Mouse (Mus musculus): ENCODE data around the gene Cygb. TPM values are rescaled to one million over a fixed set of nuclear protein-coding genes. Genes with fewer than 3 reads are reported as not detected.
"Not testable (repeated sequence)": the region's sequence is repeated elsewhere in the genome, so short reads cannot be mapped to it uniquely, and the experiment has no call there.

The Cygb gene
- polyA plus RNA-seq, 1 experiment from 2014 or later = 20.8 TPM

GRCm38 (mm10) chr11:116613234-116613633, 40.9 kb downstream of the Cygb start:
- ATAC-seq (ENCODE audit: insufficient number of reproducible peaks, insufficient read depth, low FRiP score, low read depth) = no peak
- no peak overlapping the region for H3K9ac ChIP-seq (replicated peaks; ENCODE audit: low read depth, low read length)
- no peak overlapping the region for H3K27ac ChIP-seq (ENCODE audit: low read length)
- no peak overlapping the region for H3K4me3 ChIP-seq (ENCODE audit: low read depth, low read length)
- WGBS = 94% methylated on average over 6 of the region's 6 CpGs
- H3K4me1 ChIP-seq (ENCODE audit: control insufficient read depth, insufficient read depth, low read length) = peaks cover 6% of the 10 kb centered on the region; the same call in 1 of the 2 replicates
- no peaks in the 10 kb centered on the region for H3K36me3 ChIP-seq (ENCODE audit: control insufficient read depth, insufficient read depth, low read length)
- no peaks in the 10 kb centered on the region for H3K27me3 ChIP-seq (ENCODE audit: control insufficient read depth, insufficient read depth, low read length)
- H3K9me3 ChIP-seq (ENCODE audit: control insufficient read depth, low read depth, low read length) = no peaks in the 10 kb centered on the region
- H3K4me2 ChIP-seq (replicated peaks; ENCODE audit: low read depth, low read length) = no peak overlapping the region

- no peak overlapping the region for H3K27ac ChIP-seq (ENCODE audit: low read length)
- no peaks in the 10 kb centered on the region for H3K9me3 ChIP-seq (ENCODE audit: control insufficient read depth, low read depth, low read length)
- H3K27me3 ChIP-seq (ENCODE audit: control insufficient read depth, insufficient read depth, low read length) = no peaks in the 10 kb centered on the region
- no peak overlapping the region for H3K4me2 ChIP-seq (replicated peaks; ENCODE audit: low read depth, low read length)
- H3K4me1 ChIP-seq (ENCODE audit: control insufficient read depth, insufficient read depth, low read length) = peaks cover 6% of the 10 kb centered on the region; the same call in 1 of the 2 replicates
- no peak overlapping the region for H3K9ac ChIP-seq (replicated peaks; ENCODE audit: low read depth, low read length)
- 88% methylated on average over 1 of the region's 1 CpGs for WGBS
- H3K4me3 ChIP-seq (ENCODE audit: low read depth, low read length) = no peak overlapping the region
- H3K36me3 ChIP-seq (ENCODE audit: control insufficient read depth, insufficient read depth, low read length) = no peaks in the 10 kb centered on the region
- no peak for ATAC-seq (ENCODE audit: insufficient number of reproducible peaks, insufficient read depth, low FRiP score, low read depth)
Measured at GRCm38 (mm10) chr11:116612554-116612953, 41.6 kb downstream of the Cygb start.

GRCm38 (mm10) chr11:116611883-116612282, 42.2 kb downstream of the Cygb start:
- no peak overlapping the region for H3K4me2 ChIP-seq (replicated peaks; ENCODE audit: low read depth, low read length)
- H3K36me3 ChIP-seq (ENCODE audit: control insufficient read depth, insufficient read depth, low read length) = no peaks in the 10 kb centered on the region
- no peak for ATAC-seq (ENCODE audit: insufficient number of reproducible peaks, insufficient read depth, low FRiP score, low read depth)
- H3K9me3 ChIP-seq (ENCODE audit: control insufficient read depth, low read depth, low read length) = no peaks in the 10 kb centered on the region
- H3K27me3 ChIP-seq (ENCODE audit: control insufficient read depth, insufficient read depth, low read length) = no peaks in the 10 kb centered on the region
- WGBS = 88% methylated on average over 9 of the region's 9 CpGs
- no peak overlapping the region for H3K4me3 ChIP-seq (ENCODE audit: low read depth, low read length)
- H3K9ac ChIP-seq (replicated peaks; ENCODE audit: low read depth, low read length) = no peak overlapping the region
- H3K27ac ChIP-seq (ENCODE audit: low read length) = no peak overlapping the region
- H3K4me1 ChIP-seq (ENCODE audit: control insufficient read depth, insufficient read depth, low read length) = peaks cover 6% of the 10 kb centered on the region; the same call in 1 of the 2 replicates

- H3K36me3 ChIP-seq (ENCODE audit: control insufficient read depth, insufficient read depth, low read length); H3K9ac ChIP-seq (replicated peaks; ENCODE audit: low read depth, low read length); H3K4me3 ChIP-seq (ENCODE audit: low read depth, low read length); ATAC-seq (ENCODE audit: insufficient number of reproducible peaks, insufficient read depth, low FRiP score, low read depth); H3K9me3 ChIP-seq (ENCODE audit: control insufficient read depth, low read depth, low read length); H3K4me1 ChIP-seq (ENCODE audit: control insufficient read depth, insufficient read depth, low read length); H3K27me3 ChIP-seq (ENCODE audit: control insufficient read depth, insufficient read depth, low read length); H3K4me2 ChIP-seq (replicated peaks; ENCODE audit: low read depth, low read length); H3K27ac ChIP-seq (ENCODE audit: low read length): not testable (repeated sequence)
- 94% methylated on average over 9 of the region's 9 CpGs for WGBS
Measured at GRCm38 (mm10) chr11:116611168-116611567, 42.9 kb downstream of the Cygb start.

- H3K27ac ChIP-seq (ENCODE audit: low read length) = no peak overlapping the region
- ATAC-seq (ENCODE audit: insufficient number of reproducible peaks, insufficient read depth, low FRiP score, low read depth) = no peak
- H3K9me3 ChIP-seq (ENCODE audit: control insufficient read depth, low read depth, low read length) = no peaks in the 10 kb centered on the region
- no peak overlapping the region for H3K4me3 ChIP-seq (ENCODE audit: low read depth, low read length)
- WGBS = 81% methylated on average over 15 of the region's 15 CpGs
- no peaks in the 10 kb centered on the region for H3K4me1 ChIP-seq (ENCODE audit: control insufficient read depth, insufficient read depth, low read length)
- no peaks in the 10 kb centered on the region for H3K27me3 ChIP-seq (ENCODE audit: control insufficient read depth, insufficient read depth, low read length)
- no peak overlapping the region for H3K4me2 ChIP-seq (replicated peaks; ENCODE audit: low read depth, low read length)
- H3K36me3 ChIP-seq (ENCODE audit: control insufficient read depth, insufficient read depth, low read length) = no peaks in the 10 kb centered on the region
- H3K9ac ChIP-seq (replicated peaks; ENCODE audit: low read depth, low read length) = no peak overlapping the region
Measured at GRCm38 (mm10) chr11:116609965-116610630, 44.0 kb downstream of the Cygb start.

GRCm38 (mm10) chr11:116607717-116608116, 46.4 kb downstream of the Cygb start:
- 100% methylated on average over 3 of the region's 3 CpGs for WGBS
- no peak overlapping the region for H3K27ac ChIP-seq (ENCODE audit: low read length)
- peaks cover 2% of the 10 kb centered on the region; the same call in 1 of the 2 replicates for H3K36me3 ChIP-seq (ENCODE audit: control insufficient read depth, insufficient read depth, low read length)
- no peak for ATAC-seq (ENCODE audit: insufficient number of reproducible peaks, insufficient read depth, low FRiP score, low read depth)
- no peak overlapping the region for H3K4me2 ChIP-seq (replicated peaks; ENCODE audit: low read depth, low read length)
- H3K27me3 ChIP-seq (ENCODE audit: control insufficient read depth, insufficient read depth, low read length) = no peaks in the 10 kb centered on the region
- no peak overlapping the region for H3K9ac ChIP-seq (replicated peaks; ENCODE audit: low read depth, low read length)
- H3K4me1 ChIP-seq (ENCODE audit: control insufficient read depth, insufficient read depth, low read length) = no peaks in the 10 kb centered on the region
- no peak overlapping the region for H3K4me3 ChIP-seq (ENCODE audit: low read depth, low read length)
- H3K9me3 ChIP-seq (ENCODE audit: control insufficient read depth, low read depth, low read length) = no peaks in the 10 kb centered on the region

- Histone ChIP-seq H3K9me3 (ENCODE audit: control insufficient read depth, low read depth, low read length) (no peaks in the 10 kb centered on the region), H3K9ac (replicated peaks; ENCODE audit: low read depth, low read length) (no peak overlapping the region), H3K4me3 (ENCODE audit: low read depth, low read length) (no peak overlapping the region), H3K4me2 (replicated peaks; ENCODE audit: low read depth, low read length) (no peak overlapping the region), H3K27me3 (ENCODE audit: control insufficient read depth, insufficient read depth, low read length) (no peaks in the 10 kb centered on the region), H3K27ac (ENCODE audit: low read length) (no peak overlapping the region), H3K36me3 (ENCODE audit: control insufficient read depth, insufficient read depth, low read length) (peaks cover 2% of the 10 kb centered on the region; the same call in 1 of the 2 replicates), H3K4me1 (ENCODE audit: control insufficient read depth, insufficient read depth, low read length) (no peaks in the 10 kb centered on the region)
- 87% methylated on average over 12 of the region's 12 CpGs for WGBS
- ATAC-seq (ENCODE audit: insufficient number of reproducible peaks, insufficient read depth, low FRiP score, low read depth) = no peak
Measured at GRCm38 (mm10) chr11:116604097-116604496, 50.0 kb downstream of the Cygb start.

GRCm38 (mm10) chr11:116603339-116603738, 50.8 kb downstream of the Cygb start:
- no peak overlapping the region for H3K27ac ChIP-seq (ENCODE audit: low read length)
- H3K4me3 ChIP-seq (ENCODE audit: low read depth, low read length) = no peak overlapping the region
- 92% methylated on average over 10 of the region's 10 CpGs for WGBS
- ATAC-seq (ENCODE audit: insufficient number of reproducible peaks, insufficient read depth, low FRiP score, low read depth) = no peak
- H3K4me1 ChIP-seq (ENCODE audit: control insufficient read depth, insufficient read depth, low read length) = no peaks in the 10 kb centered on the region
- H3K27me3 ChIP-seq (ENCODE audit: control insufficient read depth, insufficient read depth, low read length) = no peaks in the 10 kb centered on the region
- no peak overlapping the region for H3K4me2 ChIP-seq (replicated peaks; ENCODE audit: low read depth, low read length)
- peaks cover 2% of the 10 kb centered on the region; the same call in 1 of the 2 replicates for H3K36me3 ChIP-seq (ENCODE audit: control insufficient read depth, insufficient read depth, low read length)
- no peak overlapping the region for H3K9ac ChIP-seq (replicated peaks; ENCODE audit: low read depth, low read length)
- no peaks in the 10 kb centered on the region for H3K9me3 ChIP-seq (ENCODE audit: control insufficient read depth, low read depth, low read length)

GRCm38 (mm10) chr11:116602043-116602442, 52.1 kb downstream of the Cygb start:
- no peak overlapping the region for H3K27ac ChIP-seq (ENCODE audit: low read length)
- H3K9ac ChIP-seq (replicated peaks; ENCODE audit: low read depth, low read length) = no peak overlapping the region
- no peak overlapping the region for H3K4me2 ChIP-seq (replicated peaks; ENCODE audit: low read depth, low read length)
- no peaks in the 10 kb centered on the region for H3K27me3 ChIP-seq (ENCODE audit: control insufficient read depth, insufficient read depth, low read length)
- H3K9me3 ChIP-seq (ENCODE audit: control insufficient read depth, low read depth, low read length) = no peaks in the 10 kb centered on the region
- peaks cover 2% of the 10 kb centered on the region; the same call in 1 of the 2 replicates for H3K36me3 ChIP-seq (ENCODE audit: control insufficient read depth, insufficient read depth, low read length)
- H3K4me1 ChIP-seq (ENCODE audit: control insufficient read depth, insufficient read depth, low read length) = no peaks in the 10 kb centered on the region
- WGBS = 79% methylated on average over 8 of the region's 8 CpGs
- ATAC-seq (ENCODE audit: insufficient number of reproducible peaks, insufficient read depth, low FRiP score, low read depth) = no peak
- H3K4me3 ChIP-seq (ENCODE audit: low read depth, low read length) = no peak overlapping the region

Measured in stomach, embryonic 14.5 days (tissue).